Mouse (Mus musculus) C2C12 (cell line): ENCODE measurements around the gene Lhpp. TPM values are rescaled to one million over a fixed set of nuclear protein-coding genes. Genes with fewer than 3 reads are reported as not detected.

Experiments used
- H3K27me3 ChIP-seq: one replicate; pipeline ENCODE4 v1.6.1; 2011; ENCODE audit not compliant: control insufficient read depth, insufficient read depth, insufficient read length
- H3K36me3 ChIP-seq: one replicate; pipeline ENCODE4 v1.6.1; 2011; ENCODE audit not compliant: control insufficient read depth, insufficient read depth
- H3K4me3 ChIP-seq: one replicate; pipeline ENCODE4 v1.5.1; 2011; ENCODE audit warnings: mild to moderate bottlenecking, control low read depth; ENCODE audit not compliant: poor library complexity, insufficient read depth, severe bottlenecking
- H3K79me2 ChIP-seq: one replicate; pipeline ENCODE4 v1.6.1; 2011; ENCODE audit not compliant: control insufficient read depth, insufficient read depth
- H3K79me3 ChIP-seq: one replicate; pipeline ENCODE4 v1.6.1; 2011; ENCODE audit warnings: low read depth, control low read depth
- H3ac ChIP-seq: one replicate; pipeline ENCODE3; 2011; ENCODE audit warnings: low read depth; ENCODE audit not compliant: control insufficient read depth, insufficient read length
- CEBPB ChIP-seq: IDR thresholded peaks from one replicate; pipeline ENCODE4 v1.6.1; 2011; ENCODE audit warnings: low read depth, mild to moderate bottlenecking, control low read depth, moderate library complexity
- CTCF ChIP-seq: IDR thresholded peaks from one replicate; pipeline ENCODE4 v1.5.1; 2011; ENCODE audit not compliant: control insufficient read depth, insufficient read depth, insufficient read length
- FOSL1 ChIP-seq: IDR thresholded peaks from one replicate; pipeline ENCODE4 v1.8.0; 2011; ENCODE audit warnings: mild to moderate bottlenecking, low read length; ENCODE audit not compliant: poor library complexity, insufficient read depth, severe bottlenecking
- MAX ChIP-seq: IDR thresholded peaks from one replicate; pipeline ENCODE4 v1.6.1; 2011; ENCODE audit warnings: mild to moderate bottlenecking, control low read depth
- MYOD1 ChIP-seq: IDR thresholded peaks from one replicate; pipeline ENCODE4 v1.6.1; 2011; ENCODE audit warnings: low read depth; ENCODE audit not compliant: control insufficient read depth, insufficient read length
- MYOG ChIP-seq: IDR thresholded peaks from one replicate; pipeline ENCODE4 v1.6.1; 2011; ENCODE audit not compliant: control insufficient read depth, insufficient read length; ENCODE audit errors: extremely low read depth
- USF1 ChIP-seq: IDR thresholded peaks from one replicate; pipeline ENCODE4 v1.6.1; 2011; ENCODE audit warnings: low read depth, mild to moderate bottlenecking, control low read depth, moderate library complexity
- polyA plus RNA-seq: library from polyadenylated mRNA; unstranded; fragments of >200 nt; fragmentation: generic; extraction: Trizol; gene quantifications from one replicate; pipeline ENCODE4 v1.2.1, GENCODE M21; 2012; ENCODE audit warnings: missing spikeins

Gene Lhpp
- polyA plus RNA-seq, 1 experiment, result 2.9 TPM

GRCm38 (mm10) chr7:132600926-132601325, 9.5 kb upstream of the Lhpp start:
- no peak overlapping the region for H3ac ChIP-seq
- peaks cover 87% of the 10 kb centered on the region for H3K27me3 ChIP-seq
- no peak overlapping the region for H3K4me3 ChIP-seq
- TF ChIP-seq MYOG (no peak), USF1 (no peak), FOSL1 (no peak), CEBPB (no peak), MAX (no peak), CTCF (no peak), MYOD1 (no peak)
- no peaks in the 10 kb centered on the region for H3K36me3 ChIP-seq
- H3K79me2 ChIP-seq, result no peaks in the 10 kb centered on the region
- H3K79me3 ChIP-seq, result no peaks in the 10 kb centered on the region

GRCm38 (mm10) chr7:132604720-132605119, 5.7 kb upstream of the Lhpp start:
- Histone ChIP-seq H3K79me2 (no peaks in the 10 kb centered on the region), H3K27me3 (peaks cover 58% of the 10 kb centered on the region), H3K4me3 (no peak overlapping the region), H3K79me3 (no peaks in the 10 kb centered on the region), H3K36me3 (no peaks in the 10 kb centered on the region), H3ac (no peak overlapping the region)
- TF ChIP-seq MYOG, result no peak
- TF ChIP-seq FOSL1, result no peak
- no peak for TF ChIP-seq CEBPB
- no peak for TF ChIP-seq USF1
- no peak for TF ChIP-seq MYOD1
- no peak for TF ChIP-seq MAX
- no peak for TF ChIP-seq CTCF

GRCm38 (mm10) chr7:132605689-132606088, 4.7 kb upstream of the Lhpp start:
- no peaks in the 10 kb centered on the region for H3K79me3 ChIP-seq
- H3K4me3 ChIP-seq, result no peak overlapping the region
- H3K79me2 ChIP-seq, result no peaks in the 10 kb centered on the region
- no peak for TF ChIP-seq CEBPB
- TF ChIP-seq MYOG, result no peak
- no peak for TF ChIP-seq MYOD1
- TF ChIP-seq MAX, result no peak
- no peak for TF ChIP-seq FOSL1
- TF ChIP-seq USF1, result no peak
- no peaks in the 10 kb centered on the region for H3K36me3 ChIP-seq
- peaks cover 52% of the 10 kb centered on the region for H3K27me3 ChIP-seq
- no peak overlapping the region for H3ac ChIP-seq

- H3K36me3 ChIP-seq, result no peaks in the 10 kb centered on the region
- TF ChIP-seq MAX (no peak), CEBPB (no peak), FOSL1 (no peak), MYOD1 (no peak), CTCF (no peak), MYOG (no peak), USF1 (no peak)
- no peaks in the 10 kb centered on the region for H3K79me2 ChIP-seq
- peaks cover 28% of the 10 kb centered on the region for H3K27me3 ChIP-seq
- no peak overlapping the region for H3K4me3 ChIP-seq
- H3K79me3 ChIP-seq, result no peaks in the 10 kb centered on the region
- no peak overlapping the region for H3ac ChIP-seq
These were observed 2.0 kb upstream of the Lhpp start for GRCm38 (mm10) chr7:132608316-132609020.

- H3ac ChIP-seq, result no peak overlapping the region
- no peak for TF ChIP-seq CTCF
- no peak for TF ChIP-seq FOSL1
- TF ChIP-seq MYOG, result no peak
- no peak for TF ChIP-seq USF1
- no peak for TF ChIP-seq MYOD1
- TF ChIP-seq CEBPB, result no peak
- TF ChIP-seq MAX, result no peak
- peaks cover 4% of the 10 kb centered on the region for H3K27me3 ChIP-seq
- H3K79me2 ChIP-seq, result no peaks in the 10 kb centered on the region
- no peak overlapping the region for H3K4me3 ChIP-seq
- H3K79me3 ChIP-seq, result no peaks in the 10 kb centered on the region
- no peaks in the 10 kb centered on the region for H3K36me3 ChIP-seq
These were observed 1.1 kb downstream of the Lhpp start for GRCm38 (mm10) chr7:132611530-132611929.

GRCm38 (mm10) chr7:132615346-132615745, 4.9 kb downstream of the Lhpp start:
- no peak overlapping the region for H3K4me3 ChIP-seq
- H3ac ChIP-seq, result no peak overlapping the region
- H3K27me3 ChIP-seq, result peaks cover 15% of the 10 kb centered on the region
- TF ChIP-seq CTCF (no peak), MYOD1 (no peak), FOSL1 (no peak), MYOG (no peak), USF1 (no peak), CEBPB (no peak), MAX (no peak)
- H3K79me3 ChIP-seq, result no peaks in the 10 kb centered on the region
- no peaks in the 10 kb centered on the region for H3K79me2 ChIP-seq
- H3K36me3 ChIP-seq, result no peaks in the 10 kb centered on the region
